Mouse (Mus musculus) forelimb bud, embryonic 11.5 days (tissue): Measurements from ENCODE around the gene Gbp7.
"Not testable (repeated sequence)": the region's sequence is repeated elsewhere in the genome, so short reads cannot be mapped to it uniquely, and the experiment has no call there.

Experiments
- DNase-seq: peaks from one replicate; pipeline ENCODE4 v3.0.0-alpha.2; 2012; ENCODE audit warnings: low read depth, low spot score

Gbp7 gene

DNA sequence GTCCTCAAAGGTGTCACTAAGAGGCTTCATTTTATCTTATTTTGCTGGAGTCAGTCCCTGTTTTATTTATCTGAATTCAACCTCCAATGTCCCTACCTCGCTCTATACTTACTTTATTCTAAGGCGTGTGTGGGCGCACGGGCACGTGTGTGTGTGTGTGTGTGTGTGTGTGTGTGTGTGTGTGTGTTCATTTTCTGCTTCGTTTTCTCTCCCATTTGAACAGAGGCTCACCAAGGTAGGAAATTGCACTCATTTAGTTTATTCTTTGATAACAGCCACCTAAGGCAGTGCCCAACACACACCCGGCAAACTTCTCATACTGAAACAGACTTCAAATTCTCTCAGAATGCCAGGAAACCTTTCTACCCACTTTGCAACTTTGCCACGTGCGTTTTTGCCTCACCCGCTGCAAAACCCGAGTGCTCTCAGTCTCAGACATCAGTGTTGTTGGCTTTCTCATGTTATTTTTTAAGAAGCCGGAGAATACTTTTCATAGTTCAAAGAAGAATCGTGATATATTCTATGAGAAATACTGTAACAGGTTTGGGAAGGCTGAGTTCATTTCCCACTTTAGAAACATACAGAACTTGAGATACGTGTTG, 31.0 kb downstream of the Gbp7 start:
- DNase-seq: no peak

DNA sequence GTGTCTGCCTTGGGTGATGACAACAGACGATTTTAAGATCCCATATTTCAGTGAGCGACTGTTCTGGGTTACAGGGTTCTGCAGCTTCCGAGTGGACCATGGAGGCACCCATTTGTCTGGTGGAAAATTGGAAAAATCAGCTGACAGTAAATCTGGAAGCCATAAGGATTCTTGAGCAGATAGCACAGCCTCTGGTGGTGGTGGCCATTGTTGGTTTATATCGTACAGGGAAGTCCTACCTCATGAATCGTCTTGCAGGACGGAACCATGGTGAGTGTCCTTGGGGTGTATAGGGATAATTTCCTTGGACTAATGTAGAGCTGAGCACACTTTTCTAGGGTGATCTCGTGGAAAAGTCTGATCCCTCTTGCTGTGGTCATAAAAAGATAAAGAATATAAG, 31.5 kb downstream of the Gbp7 start:
- DNase-seq: no peak

DNA sequence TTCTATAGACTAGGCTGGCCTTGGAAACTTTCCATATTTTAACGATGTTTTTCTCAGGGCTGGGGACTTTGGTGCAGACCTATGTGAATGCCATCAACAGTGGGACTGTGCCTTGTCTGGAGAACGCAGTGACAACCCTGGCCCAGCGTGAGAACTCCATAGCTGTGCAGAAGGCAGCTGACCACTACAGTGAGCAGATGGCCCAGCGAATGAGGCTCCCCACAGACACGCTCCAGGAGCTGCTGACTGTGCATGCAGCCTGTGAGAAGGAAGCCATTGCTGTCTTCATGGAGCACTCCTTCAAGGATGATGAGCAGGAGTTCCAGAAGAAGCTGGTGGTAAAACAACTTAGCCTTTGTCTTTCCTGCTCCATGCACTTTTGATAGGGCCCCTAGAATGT, 37.3 kb downstream of the Gbp7 start:
- DNase-seq: not testable (repeated sequence)

DNA sequence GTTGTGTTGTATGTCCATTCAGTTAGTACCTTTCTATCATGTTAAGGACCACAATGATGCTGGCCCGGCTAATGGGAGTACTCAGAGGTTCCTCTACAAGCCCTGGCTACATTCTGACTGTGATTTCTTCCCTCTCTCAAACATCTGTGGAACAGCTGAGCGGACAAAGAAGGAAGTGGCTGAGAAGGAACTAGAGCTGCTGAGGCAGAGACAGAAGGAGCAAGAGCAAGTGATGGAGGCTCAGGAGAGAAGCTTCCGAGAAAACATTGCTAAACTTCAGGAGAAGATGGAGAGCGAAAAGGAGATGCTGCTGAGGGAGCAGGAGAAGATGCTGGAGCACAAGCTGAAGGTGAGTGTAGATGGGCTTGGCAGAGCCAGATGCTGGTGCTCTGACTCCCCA, 40.6 kb downstream of the Gbp7 start:
- DNase-seq: no peak

DNA sequence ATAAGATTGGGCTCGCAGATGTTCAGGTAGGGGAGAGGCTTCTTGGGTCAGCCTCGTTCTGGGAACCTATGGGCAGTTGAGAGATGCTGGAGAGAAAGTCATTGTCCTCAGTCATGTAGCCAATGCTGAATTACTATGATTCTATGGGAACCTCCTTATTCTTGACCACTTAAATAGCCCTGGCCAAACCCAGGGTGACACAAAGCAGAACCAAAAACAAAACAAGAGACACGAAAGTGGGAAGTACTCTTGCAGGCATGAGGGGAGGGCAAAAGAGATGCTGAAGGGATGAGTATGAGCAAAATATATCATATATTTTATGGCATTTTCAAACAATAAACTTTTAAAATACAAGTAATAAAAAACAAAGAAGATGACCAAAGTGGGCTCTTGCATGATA, 47.0 kb downstream of the Gbp7 start:
- DNase-seq: no peak

DNA sequence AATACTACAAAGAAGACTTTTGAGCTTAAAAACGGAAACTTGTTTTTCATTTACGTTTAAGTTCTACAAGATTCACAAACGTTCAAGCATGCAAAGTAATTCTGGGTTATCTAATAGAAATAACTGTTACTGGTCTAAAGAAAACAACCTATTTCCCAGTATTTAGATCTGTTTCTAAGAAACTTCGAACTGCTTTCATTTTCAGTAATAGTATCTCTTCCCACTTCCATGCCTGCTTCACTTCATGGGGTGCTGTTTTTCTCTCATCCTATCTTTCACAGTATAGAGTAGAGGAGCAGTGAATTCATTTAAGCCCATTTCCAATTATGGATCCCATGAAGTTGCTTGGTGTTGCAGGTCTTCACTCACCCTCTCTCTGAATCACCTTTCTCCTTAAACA, 48.2 kb downstream of the Gbp7 start:
- no peak for DNase-seq

DNA sequence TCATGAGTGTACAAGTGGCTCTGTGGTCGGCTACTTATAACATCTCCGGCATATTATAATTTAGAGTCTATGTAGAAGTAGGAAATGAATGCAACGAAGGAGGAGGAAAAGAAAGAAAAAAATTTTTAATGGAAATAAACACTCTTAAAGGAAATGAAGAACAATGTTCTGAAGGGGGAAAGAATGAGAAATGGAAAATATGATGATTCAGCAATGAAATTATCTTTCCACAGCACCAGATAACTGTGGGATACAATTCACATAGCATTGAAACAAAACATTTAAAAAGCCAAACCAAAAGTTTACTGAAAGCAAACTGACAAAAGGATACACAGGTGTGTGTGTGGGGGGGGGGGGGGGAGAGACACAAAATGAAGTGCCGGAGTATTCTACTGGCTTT, 52.9 kb downstream of the Gbp7 start:
- DNase-seq: no peak

DNA sequence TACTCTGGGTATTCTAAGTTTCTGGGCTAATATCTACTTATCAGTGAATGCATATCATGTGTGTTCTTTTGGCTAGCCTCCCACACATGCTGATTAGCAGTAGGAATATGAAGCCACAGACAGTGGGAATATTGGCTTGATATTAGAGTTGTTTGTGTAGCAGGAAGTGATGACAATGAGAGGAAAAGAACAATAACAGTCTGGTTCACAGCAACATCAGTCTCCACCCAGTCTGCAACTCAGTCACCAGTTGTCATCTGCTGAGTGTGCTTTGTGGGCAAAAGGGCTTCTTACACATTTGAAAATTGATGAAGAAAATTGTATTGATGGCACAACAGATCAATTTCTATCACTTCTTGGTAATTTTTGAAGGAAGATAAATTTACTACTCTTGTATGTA, 57.2 kb downstream of the Gbp7 start:
- no peak for DNase-seq

DNA sequence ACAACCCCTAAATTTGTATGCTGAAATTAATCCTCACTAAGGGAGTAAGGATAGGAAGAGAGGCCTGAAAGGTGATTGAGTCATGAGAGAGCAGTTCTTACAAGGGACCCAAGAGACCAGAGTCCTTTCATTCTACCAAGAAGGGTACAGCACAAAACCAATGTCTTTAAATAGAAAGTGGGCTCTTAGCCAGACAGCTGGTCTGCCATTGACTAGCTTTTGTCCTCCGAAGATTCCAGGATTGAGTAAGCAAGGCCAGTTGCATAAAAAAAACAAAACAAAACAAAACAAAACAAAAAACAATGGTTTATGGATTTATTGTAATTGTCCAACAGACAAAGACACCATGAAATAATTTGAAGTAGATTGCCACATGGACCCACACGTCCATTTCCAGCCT, 58.7 kb downstream of the Gbp7 start:
- DNase-seq: no peak

DNA sequence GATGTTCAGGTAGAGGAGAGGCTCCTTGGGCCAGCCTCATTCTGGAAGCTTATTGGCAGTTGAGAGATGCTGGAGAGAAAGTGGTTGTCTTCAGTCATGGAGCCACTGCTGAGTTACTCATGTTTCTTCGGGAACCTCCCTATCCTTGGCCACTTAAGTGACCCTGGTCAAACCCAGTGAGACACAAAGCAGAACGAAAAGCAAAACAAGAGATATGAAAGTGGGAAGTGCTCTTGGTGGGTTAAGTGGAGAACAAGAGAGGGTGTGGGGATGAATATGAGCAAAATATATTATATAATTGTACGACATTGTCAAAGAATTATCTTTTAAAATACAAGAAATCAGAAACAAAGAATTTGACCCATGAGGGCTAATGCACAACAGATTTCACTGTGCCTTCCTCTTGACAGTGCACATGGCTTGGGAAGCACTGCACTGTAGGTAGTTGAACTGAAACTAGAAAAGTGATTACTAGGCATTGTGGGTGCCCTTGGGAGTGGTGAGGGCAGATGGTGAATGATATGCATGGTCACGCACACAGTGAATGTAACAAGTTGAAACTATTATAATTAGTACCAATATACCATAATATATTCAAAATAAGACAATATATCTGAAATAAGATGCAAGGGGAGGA, 60.4 kb downstream of the Gbp7 start:
- no peak for DNase-seq

DNA sequence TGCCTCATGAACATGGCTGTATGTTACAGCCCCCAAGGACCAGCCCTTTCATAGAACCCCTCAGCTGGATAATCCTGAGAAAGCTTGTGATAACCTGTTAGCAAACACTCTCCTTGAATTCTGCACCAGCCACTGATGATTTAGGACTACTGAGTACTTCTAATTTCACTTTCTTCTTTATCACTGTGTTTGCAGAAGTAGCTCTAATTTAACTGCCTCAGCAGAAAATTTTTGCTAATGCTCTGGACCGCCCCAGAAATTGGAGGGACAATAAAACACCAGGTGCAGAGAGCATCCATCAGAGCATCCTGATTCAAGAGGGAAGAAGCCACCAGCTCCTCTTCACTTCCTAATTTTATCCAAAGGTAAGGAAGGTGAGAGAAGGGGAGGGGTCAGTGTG, 64.4 kb downstream of the Gbp7 start, which contains the start of gene Gbp2b:
Gbp2b (plus strand) TSS at position 301 of the 400 bp plus-strand sequence.
- no peak for DNase-seq

DNA sequence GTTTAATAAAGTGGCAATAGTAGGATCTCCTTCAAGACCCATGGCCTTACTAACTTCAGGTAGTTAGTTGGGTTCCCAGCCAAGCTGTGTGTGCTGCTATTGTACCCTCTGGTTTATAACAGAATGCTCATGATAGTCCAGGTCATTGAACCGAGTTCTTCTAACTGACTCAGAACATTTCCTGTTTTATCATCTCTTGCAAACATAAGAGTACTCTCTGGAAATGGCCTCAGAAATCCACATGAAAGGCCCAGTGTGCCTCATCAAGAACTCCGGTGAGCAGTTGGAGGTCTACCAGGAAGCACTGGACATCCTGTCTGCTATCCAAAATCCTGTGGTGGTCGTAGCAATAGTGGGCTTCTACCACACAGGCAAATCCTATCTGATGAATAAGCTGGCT, 67.8 kb downstream of the Gbp7 start:
- DNase-seq: no peak
